Mouse (Mus musculus): ENCODE measurements around the gene Dbt. TPM values are rescaled to one million over a fixed set of nuclear protein-coding genes. Genes with fewer than 3 reads are reported as not detected.

Gene Dbt
- polyA plus RNA-seq, 1 experiment: 9.5 TPM

- Histone ChIP-seq H3K27ac (ENCODE audit: control insufficient read depth, insufficient read depth, low read depth, low read length, poor library complexity) (peak within 1 kb of the TSS; percentile 78), H3K4me3 (replicated peaks; ENCODE audit: control insufficient read depth, low read depth, low read length) (peak within 1 kb of the TSS; percentile 90), H3K4me1 (ENCODE audit: control insufficient read depth, insufficient read depth, low read length) (no peaks in the 10 kb centered on the region)
- TF ChIP-seq CTCF (IDR thresholded peaks at IDR 0.05; ENCODE audit: control insufficient read depth, insufficient read depth, low read length): peak; percentile 0; the same call in 1 of the 2 replicates
- TF ChIP-seq POLR2A (IDR thresholded peaks at IDR 0.05; ENCODE audit: borderline replicate concordance, control insufficient read depth, low read depth, low read length): peak; percentile 59
- WGBS: under 1% methylated on average over 65 of the region's 65 CpGs
Observed at GRCm38 (mm10) chr3:116594728-116595602, 82.1 kb downstream of the Dbt start, which contains the start of gene Sass6. Gene Sass6, plus strand, starts transcription at chr3:116594982.

- Histone ChIP-seq H3K4me1 (ENCODE audit: control insufficient read depth, insufficient read depth, low read length) (no peaks in the 10 kb centered on the region), H3K27ac (ENCODE audit: control insufficient read depth, insufficient read depth, low read depth, low read length, poor library complexity) (peak overlapping the region; percentile 69), H3K4me3 (replicated peaks; ENCODE audit: control insufficient read depth, low read depth, low read length) (peak overlapping the region; percentile 90)
- 6% methylated on average over 10 of the region's 10 CpGs for WGBS
- TF ChIP-seq CTCF (IDR thresholded peaks at IDR 0.05; ENCODE audit: control insufficient read depth, insufficient read depth, low read length): no peak
- no peak for TF ChIP-seq POLR2A (IDR thresholded peaks at IDR 0.05; ENCODE audit: borderline replicate concordance, control insufficient read depth, low read depth, low read length)
Observed at GRCm38 (mm10) chr3:116595603-116595991, 82.7 kb downstream of the Dbt start.

Other genes starting within 250 kb of the Dbt start
- 4.0 and 7.2 TPM in 2 replicates for gene Cdc14a, start 89.0 kb upstream of the Dbt start, polyA plus RNA-seq (2011; ENCODE audit: insufficient read depth, insufficient read length, low replicate concordance, missing spikeins)
- 10.4 and 22.5 TPM in 2 replicates for gene Rtca, start 4.9 kb upstream of the Dbt start, polyA plus RNA-seq (2011; ENCODE audit: insufficient read depth, insufficient read length, low replicate concordance, missing spikeins)
- gene Lrrc39, start 49.9 kb downstream of the Dbt start, polyA plus RNA-seq (2011; ENCODE audit: insufficient read depth, insufficient read length, low replicate concordance, missing spikeins): 3.4 and 4.2 TPM in 2 replicates
- 12.7 and 17.9 TPM in 2 replicates for gene Sass6, start 81.9 kb downstream of the Dbt start, polyA plus RNA-seq (2011; ENCODE audit: insufficient read depth, insufficient read length, low replicate concordance, missing spikeins)
- 9.4 and 22.0 TPM in 2 replicates for gene Trmt13, start 101.5 kb downstream of the Dbt start, polyA plus RNA-seq (2011; ENCODE audit: insufficient read depth, insufficient read length, low replicate concordance, missing spikeins)
- gene Mfsd14a, start 149.6 kb downstream of the Dbt start, polyA plus RNA-seq (2011; ENCODE audit: insufficient read depth, insufficient read length, low replicate concordance, missing spikeins): 7.0 and 13.2 TPM in 2 replicates
- not detected in 2 replicates for gene Gm43191, start 168.2 kb downstream of the Dbt start, polyA plus RNA-seq (2011; ENCODE audit: insufficient read depth, insufficient read length, low replicate concordance, missing spikeins)
- gene Slc35a3, start 199.8 kb downstream of the Dbt start, polyA plus RNA-seq (2011; ENCODE audit: insufficient read depth, insufficient read length, low replicate concordance, missing spikeins): 4.0 and 5.7 TPM in 2 replicates

Measured in bone marrow, adult 2 months (tissue).